Mouse (Mus musculus) MEL (cell line): ENCODE results near the gene Smg6. TPM values are rescaled to one million over a fixed set of nuclear protein-coding genes. Genes with fewer than 3 reads are reported as not detected.

ENCODE experiments used
- DNase-seq: peaks from one replicate; pipeline ENCODE4 v3.0.0; 2011; ENCODE audit warnings: low read depth, low spot score
- H3K27ac ChIP-seq: 2 replicates; pipeline ENCODE4 v1.5.1; 2012; ENCODE audit warnings: low read depth, mild to moderate bottlenecking, control low read depth, low read length, moderate library complexity; ENCODE audit not compliant: control insufficient read depth
- H3K27me3 ChIP-seq, 2 experiments: fragments of 150-350 bp in 1 of 2; sonication (generic) in 1 of 2; 2 replicates each; pipeline ENCODE4 v1.6.1; 2012; ENCODE audit warnings: low read length in 2 of 2, mild to moderate bottlenecking in 2 of 2, improper control_type of control experiment in 1 of 2, moderate library complexity in 1 of 2; ENCODE audit not compliant: insufficient read depth in 2 of 2, control insufficient read depth in 1 of 2
- H3K36me3 ChIP-seq, 2 experiments: 2 replicates each; pipeline ENCODE4 v1.6.1; 2012 to 2014; ENCODE audit warnings: low read length in 2 of 2, improper control_type of control experiment in 1 of 2, inconsistent platforms in 1 of 2, mild to moderate bottlenecking in 1 of 2; ENCODE audit not compliant: insufficient read depth in 2 of 2, control insufficient read depth in 1 of 2
- H3K4me1 ChIP-seq, 2 experiments: fragments of 150-350 bp in 1 of 2; sonication (generic) in 1 of 2; 2 replicates each; pipeline ENCODE4 v1.6.1; 2012; ENCODE audit warnings: low read length in 2 of 2, improper control_type of control experiment in 1 of 2, mild to moderate bottlenecking in 1 of 2; ENCODE audit not compliant: insufficient read depth in 2 of 2, control insufficient read depth in 1 of 2
- H3K4me3 ChIP-seq, 2 experiments: fragments of 150-350 bp in 1 of 2; sonication (generic) in 1 of 2; 2 replicates each; pipeline ENCODE4 v1.5.1; 2012; ENCODE audit warnings: low read depth in 2 of 2, low read length in 2 of 2, mild to moderate bottlenecking in 2 of 2, moderate library complexity in 2 of 2, control low read depth in 1 of 2, improper control_type of control experiment in 1 of 2; ENCODE audit not compliant: control insufficient read depth in 1 of 2, insufficient read depth in 1 of 2
- H3K79me2 ChIP-seq: 2 replicates; pipeline ENCODE4 v1.6.1; 2012; ENCODE audit warnings: mild to moderate bottlenecking, low read length, moderate library complexity; ENCODE audit not compliant: control insufficient read depth, poor library complexity, insufficient read depth
- H3K9ac ChIP-seq: 2 replicates; pipeline ENCODE4 v1.6.1; 2012; ENCODE audit warnings: low read depth, mild to moderate bottlenecking, control low read depth, low read length, moderate library complexity; ENCODE audit not compliant: control insufficient read depth, poor library complexity, severe bottlenecking
- H3K9me3 ChIP-seq: fragments of 150-350 bp; sonication (generic); replicated peaks from 2 replicates; pipeline ENCODE4 v1.6.1; 2012; ENCODE audit warnings: mild to moderate bottlenecking, low read length, improper control_type of control experiment, moderate library complexity; ENCODE audit not compliant: insufficient read depth
- E2F4 ChIP-seq: IDR thresholded peaks from 2 replicates; pipeline ENCODE4 v1.6.1; 2011; ENCODE audit warnings: low read depth, low read length, improper control_type of control experiment, borderline replicate concordance
- EP300 ChIP-seq, 2 experiments: IDR thresholded peaks; 2 replicates each; pipeline ENCODE4 v1.6.1; 2011; ENCODE audit warnings: improper control_type of control experiment in 2 of 2, low read length in 2 of 2, low read depth in 1 of 2, mild to moderate bottlenecking in 1 of 2
- ETS1 ChIP-seq: IDR thresholded peaks from 2 replicates; pipeline ENCODE4 v1.6.1; 2012; ENCODE audit warnings: low read depth, mild to moderate bottlenecking, inconsistent platforms, low read length, improper control_type of control experiment, moderate library complexity
- JUND ChIP-seq: IDR thresholded peaks from 2 replicates; pipeline ENCODE4 v1.6.1; 2011; ENCODE audit warnings: low read depth, mild to moderate bottlenecking, improper control_type of control experiment, low read length
- MEF2A ChIP-seq: IDR thresholded peaks from 2 replicates; pipeline ENCODE4 v1.6.1; 2014; ENCODE audit warnings: low read depth, mild to moderate bottlenecking, inconsistent platforms, low read length, improper control_type of control experiment; ENCODE audit not compliant: poor library complexity, insufficient replicate concordance, severe bottlenecking; ENCODE audit errors: extremely low read depth
- MYB ChIP-seq: IDR thresholded peaks from 2 replicates; pipeline ENCODE4 v1.6.1; 2011; ENCODE audit warnings: mild to moderate bottlenecking, low read depth, low read length, improper control_type of control experiment
- POLR2A ChIP-seq, 2 experiments: IDR thresholded peaks; 2 replicates each; pipeline ENCODE4 v1.6.1; 2011 to 2012; ENCODE audit warnings: low read length in 2 of 2, mild to moderate bottlenecking in 2 of 2, control low read depth in 1 of 2, improper control_type of control experiment in 1 of 2, low read depth in 1 of 2, moderate library complexity in 1 of 2; ENCODE audit not compliant: control insufficient read depth in 1 of 2, insufficient read depth in 1 of 2, poor library complexity in 1 of 2
- RCOR1 ChIP-seq: IDR thresholded peaks from 2 replicates; pipeline ENCODE4 v1.6.1; 2012; ENCODE audit warnings: low read depth, mild to moderate bottlenecking, inconsistent platforms, low read length, improper control_type of control experiment
- TBP ChIP-seq: IDR thresholded peaks from 2 replicates; pipeline ENCODE4 v1.8.0; 2011; ENCODE audit warnings: low read depth, low read length, improper control_type of control experiment
- USF1 ChIP-seq: IDR thresholded peaks from 2 replicates; pipeline ENCODE4 v1.6.1; 2014; ENCODE audit warnings: low read depth, mild to moderate bottlenecking, inconsistent platforms, low read length, improper control_type of control experiment, moderate library complexity
- ZKSCAN1 ChIP-seq: IDR thresholded peaks from 2 replicates; pipeline ENCODE4 v1.6.1; 2012; ENCODE audit warnings: low read depth, mild to moderate bottlenecking, inconsistent platforms, low read length, improper control_type of control experiment, moderate library complexity
- ZMIZ1 ChIP-seq: IDR thresholded peaks from 2 replicates; pipeline ENCODE4 v1.6.1; 2012; ENCODE audit warnings: low read depth, mild to moderate bottlenecking, inconsistent platforms, low read length, improper control_type of control experiment, moderate library complexity
- polyA plus RNA-seq, 2 experiments: library from polyadenylated mRNA; stranded (reverse) in 1 of 2; unstranded in 1 of 2; fragments of >175 nt in 1 of 2; fragments of >200 nt in 1 of 2; gene quantifications; 2 replicates each; pipeline versions ENCODE4 v1.2.1 to v1.2.4; 2012; ENCODE audit warnings: low replicate concordance in 2 of 2, low read depth in 1 of 2; ENCODE audit not compliant: insufficient read length in 2 of 2, insufficient read depth in 1 of 2, missing spikeins in 1 of 2
- total RNA-seq: library from RNA; depleted of rRNA; stranded (reverse); fragments of 300-350 nt; gene quantifications from 2 replicates; pipeline ENCODE4 v1.2.3, GENCODE M21; 2012

Smg6 gene
- total and polyA plus RNA-seq, 3 experiments, result 11.6 to 19.0 TPM; not detected in 1

DNA sequence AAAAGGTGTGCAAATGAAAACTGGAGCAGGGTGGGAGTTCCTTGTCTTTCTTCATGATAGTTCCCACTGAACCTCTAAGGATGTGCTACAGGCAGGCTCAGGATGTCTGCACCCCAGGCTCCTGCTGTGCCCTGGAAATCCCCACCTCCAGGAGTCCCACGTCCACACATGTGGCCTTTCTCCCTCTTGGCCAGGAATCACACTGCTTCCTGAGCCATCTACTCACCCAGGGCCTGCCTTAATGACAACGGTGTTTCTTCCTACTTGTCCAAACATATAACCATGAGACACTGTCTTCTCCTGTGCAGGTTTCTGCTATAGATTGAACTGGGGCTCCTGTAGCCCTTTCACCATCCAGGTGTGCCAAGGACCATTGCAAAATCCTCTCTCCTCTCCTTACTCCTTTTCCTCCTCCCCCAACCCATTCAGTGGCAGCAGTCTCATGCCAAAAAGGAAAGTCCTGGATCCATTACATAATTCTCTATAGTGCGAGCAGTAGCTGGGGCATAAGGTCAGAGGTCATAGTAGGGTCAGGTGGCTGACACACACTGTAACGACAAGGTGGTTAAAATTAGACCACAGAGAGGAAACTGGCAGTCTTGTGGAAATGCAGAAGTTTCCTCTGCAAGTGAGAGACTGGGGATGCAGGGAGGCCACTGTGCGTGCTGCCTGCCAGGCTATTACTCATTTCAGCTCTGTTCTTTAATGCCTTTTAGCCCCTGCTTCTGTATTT is 211.2 kb downstream of the Smg6 start:
- Histone ChIP-seq H3K4me1 (peaks cover 9 to 11% of the 10 kb centered on the region in 2 experiments; a peak in 3 of 4 replicates), H3K27me3 (no peaks in the 10 kb centered on the region), H3K36me3 (peaks cover 2 to 8% of the 10 kb centered on the region in 2 experiments; a peak in 2 of 4 replicates), H3K27ac (no peak overlapping the region; the same call in 1 of the 2 replicates), H3K4me3 (no peak overlapping the region), H3K79me2 (no peaks in the 10 kb centered on the region), H3K9me3 (no peaks in the 10 kb centered on the region), H3K9ac (no peak overlapping the region)
- DNase-seq, result peak; percentile 77
- TF ChIP-seq ZKSCAN1, result no peak
- peak; percentile 81; the same call in 1 of the 2 replicates for TF ChIP-seq MEF2A
- 0 out of 2 replicates have a peak, but pooled peaks have one; percentile 38 for TF ChIP-seq MYB
- TF ChIP-seq RCOR1, result peak; percentile 25; the same call in 1 of the 2 replicates
- 0 out of 2 replicates have a peak, but pooled peaks have one; percentile 39 for TF ChIP-seq TBP
- TF ChIP-seq USF1, result peak; percentile 47
- TF ChIP-seq ETS1, result peak; percentile 56
- peak; percentile 58 to 66 for TF ChIP-seq EP300 (IDR thresholded peaks at IDR 0.05; ENCODE audit: low read depth in 1 of 2, low read length in 2 of 2)
- no peak for TF ChIP-seq JUND
- no peak for TF ChIP-seq ZMIZ1

DNA sequence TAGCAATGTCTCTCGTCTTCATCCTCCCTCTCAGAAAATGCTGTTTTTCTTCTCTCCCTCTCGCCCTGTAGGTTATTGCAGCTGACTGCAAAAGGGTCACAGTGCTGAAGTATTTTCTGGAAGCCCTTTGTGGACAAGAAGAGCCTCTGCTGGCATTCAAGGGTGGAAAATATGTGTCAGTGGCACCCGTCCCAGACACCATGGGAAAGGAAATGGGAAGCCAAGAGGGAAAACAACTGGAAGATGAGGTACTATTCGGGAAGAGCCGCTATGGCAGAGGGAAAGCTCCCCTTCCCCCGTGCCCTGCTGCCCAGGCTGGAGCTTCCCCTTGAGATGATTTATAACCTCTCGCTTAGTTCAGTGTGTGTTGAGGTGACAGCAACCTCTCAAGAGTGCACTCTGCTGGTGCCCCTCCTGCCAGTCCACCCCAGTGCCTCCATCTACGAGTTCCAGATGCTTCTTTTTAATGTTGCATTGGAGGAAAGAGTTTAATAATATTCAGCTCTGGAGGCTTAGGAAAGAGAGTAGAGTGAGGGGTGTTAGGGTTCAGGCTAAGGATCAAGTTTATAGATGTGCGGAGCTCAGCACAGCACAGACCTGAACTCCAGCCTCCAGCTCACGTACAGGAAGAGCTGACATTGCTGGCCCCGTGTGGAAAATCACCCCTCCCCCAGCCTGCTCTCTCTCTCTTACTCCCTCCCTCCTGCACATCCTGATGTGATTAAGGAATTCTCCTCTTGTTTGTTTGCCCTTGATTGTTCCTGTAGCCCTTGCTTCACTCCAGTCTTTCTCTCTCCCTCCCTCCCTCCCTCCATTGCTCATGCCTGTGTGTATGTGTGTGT is 213.7 kb downstream of the Smg6 start:
- H3K27ac ChIP-seq, result no peak overlapping the region
- H3K9ac ChIP-seq, result no peak overlapping the region
- H3K4me1 ChIP-seq, result peaks cover 9 to 11% of the 10 kb centered on the region in 2 experiments; a peak in 3 of 4 replicates
- H3K4me3 ChIP-seq, result no peak overlapping the region
- DNase-seq, result no peak
- H3K27me3 ChIP-seq, result no peaks in the 10 kb centered on the region
- no peaks in the 10 kb centered on the region for H3K79me2 ChIP-seq
- no peaks in the 10 kb centered on the region for H3K9me3 ChIP-seq
- TF ChIP-seq E2F4 (no peak), POLR2A (IDR thresholded peaks at IDR 0.05; ENCODE audit: control insufficient read depth in 1 of 2, insufficient read depth in 1 of 2, low read depth in 1 of 2, low read length in 2 of 2, poor library complexity in 1 of 2) (no peak)
- peaks cover 2 to 10% of the 10 kb centered on the region in 2 experiments; a peak in 2 of 4 replicates for H3K36me3 ChIP-seq
